ENCODE assay signal across 8 mouse cellular contexts in genomic region chr3:95972873-95973634, GRCm38 (mm10). TPM values are rescaled to one million over a fixed set of nuclear protein-coding genes. Genes with fewer than 3 reads are reported as not detected.
DNase-seq lines count a peak whose midpoint lies in the region; ATAC-seq and TF ChIP-seq lines count a peak whose summit lies in the region.

No protein-coding gene starts in this region.

- 2% methylated on average over 34 of the region's 34 CpGs for WGBS in hindbrain, embryonic 13.5 days
- 28% methylated on average over 31 of the region's 34 CpGs for WGBS in macrophage (ENCODE audit: missing documents)

- peak overlapping the region; percentile 66 for H3K9ac ChIP-seq in hindbrain, embryonic 13.5 days

- ATAC-seq in hindbrain, embryonic 13.5 days (ENCODE audit: low FRiP score), result peak; percentile 92

- peaks cover 9% of the 10 kb centered on the region; the same call in 1 of the 2 replicates for H3K27me3 ChIP-seq in hindbrain, embryonic 13.5 days

- no peaks in the 10 kb centered on the region for H3K36me3 ChIP-seq in hindbrain, embryonic 13.5 days
- no peaks in the 10 kb centered on the region for H3K36me3 ChIP-seq in macrophage (ENCODE audit: inconsistent target)

- intact Hi-C loops in left cerebral cortex, adult 2 months (cut with DNase I), result no loop called here

- peak overlapping the region; percentile 61 for H3K4me2 ChIP-seq in hindbrain, embryonic 13.5 days

- peak overlapping the region; percentile 16 for H3K4me3 ChIP-seq in left cerebral cortex, adult 2 months
- peak overlapping the region; percentile 33 for H3K4me3 ChIP-seq in hindbrain, embryonic 13.5 days
- no peak overlapping the region for H3K4me3 ChIP-seq in macrophage (ENCODE audit: inconsistent target)

- no peak for DNase-seq in left cerebral cortex, adult 2 months (ENCODE audit: extremely low spot score in 1 of 2, low spot score in 2 of 2)
- no peak for DNase-seq in left cerebral cortex, adult 11 months (ENCODE audit: low spot score)
- peak; percentile 86 for DNase-seq in embryo, embryonic 10.5 days (ENCODE audit: low spot score)
- peak; percentile 58 to 75 for DNase-seq in spleen, postnatal 4 days (ENCODE audit: low spot score in 2 of 2)
- no peak for DNase-seq in ovary, postnatal 10 days (ENCODE audit: low spot score)
- DNase-seq in gastrocnemius, postnatal 4 days (ENCODE audit: low spot score in 2 of 2), result no peak

- H3K27ac ChIP-seq in left cerebral cortex, adult 2 months, result peak overlapping the region; percentile 75
- peak overlapping the region; percentile 71 for H3K27ac ChIP-seq in hindbrain, embryonic 13.5 days
- peak overlapping the region; percentile 85 for H3K27ac ChIP-seq in macrophage

- no peaks in the 10 kb centered on the region for H3K9me3 ChIP-seq in hindbrain, embryonic 13.5 days

- TF ChIP-seq CTCF in left cerebral cortex, adult 2 months (IDR thresholded peaks at IDR 0.05), result no peak

- peaks cover 12% of the 10 kb centered on the region for H3K4me1 ChIP-seq in hindbrain, embryonic 13.5 days (replicated peaks)

- H3K79me2 ChIP-seq in macrophage (ENCODE audit: inconsistent target), result no peaks in the 10 kb centered on the region

RNA-seq across cellular contexts. Expression of gene Plekho1, which starts 22.7 kb away (rescaled TPM):
- 10 to 100 TPM; 73.5 to 86.9 TPM for total RNA-seq in left cerebral cortex, adult 2 months (2021)
- polyA plus RNA-seq in hindbrain, embryonic 13.5 days (2015; fragmentation: Nextera tagmentation; extraction: Ambion mirVana), result 59.5 and 65.4 TPM in 2 replicates
- 100 to 1,000 TPM; 115 to 354 (median 220) TPM for total RNA-seq in macrophage (2018; cell fraction: chromatin; rRNA removed)
- 100 to 1,000 TPM; 154 to 259 (median 208) TPM for total RNA-seq in macrophage (2018; cell fraction: cytosol; rRNA removed)
- total RNA-seq in macrophage (2018; cell fraction: nucleus; rRNA removed), result 100 to 1,000 TPM; 160 to 320 (median 230) TPM
- 189 to 264 TPM (median 249 TPM) in 3 replicates for polyA plus RNA-seq in macrophage (2018)
- 10 to 100 TPM; 94.2 to 97.4 TPM for total RNA-seq in gastrocnemius, postnatal 4 days (2021)

RNA-seq across cellular contexts. Expression of gene Anp32e, which starts 44.0 kb away (rescaled TPM):
- total RNA-seq in left cerebral cortex, adult 2 months (2021), result 10 to 100 TPM; 82.7 to 98.9 TPM
- 167 and 175 TPM in 2 replicates for polyA plus RNA-seq in hindbrain, embryonic 13.5 days (2015; fragmentation: Nextera tagmentation; extraction: Ambion mirVana)
- 10 to 100 TPM in 16 of 26 experiments, 1 to 10 TPM in 10; 5.8 to 31.9 (median 11.0) TPM for total RNA-seq in macrophage (2018; cell fraction: chromatin; rRNA removed)
- total RNA-seq in macrophage (2018; cell fraction: cytosol; rRNA removed), result 10 to 100 TPM; 24.0 to 62.5 (median 37.7) TPM
- total RNA-seq in macrophage (2018; cell fraction: nucleus; rRNA removed), result 10 to 100 TPM; 11.2 to 50.9 (median 18.7) TPM
- polyA plus RNA-seq in macrophage (2018), result 40.1 to 196 TPM (median 80.7 TPM) in 3 replicates
- total RNA-seq in gastrocnemius, postnatal 4 days (2021), result 100 to 1,000 TPM; 125 to 126 TPM

Comparison
In these comparisons a context has a peak if more than half of its experiments do, and no peak if none do; other contexts are left out.
1. DNase-seq: peak in embryo, embryonic 10.5 days (single experiment) and spleen, postnatal 4 days (2 of 2); none in left cerebral cortex, adult 2 months (0 of 2), left cerebral cortex, adult 11 months (single experiment), ovary, postnatal 10 days (single experiment) and gastrocnemius, postnatal 4 days (0 of 2).
2. Peak in every context shown above with its lines, with median percentiles within 50 percentile points of each other: H3K27ac ChIP-seq.